Mouse (Mus musculus) thymus, postnatal 36 days (tissue): ENCODE measurements around the gene Akap12.

Experiments used
- DNase-seq, 2 experiments: peaks; one replicate each; pipeline ENCODE4 v3.0.0; 2022; ENCODE audit warnings: mixed read lengths in 2 of 2

The Akap12 gene

GRCm38 (mm10) chr10:4407191-4407590 lies 141.0 kb downstream of the Akap12 start:
- DNase-seq, result no peak
